Mouse (Mus musculus): Measurements from ENCODE around the gene Dennd1c.
"Not testable (repeated sequence)": the region's sequence is repeated elsewhere in the genome, so short reads cannot be mapped to it uniquely, and the experiment has no call there.

The Dennd1c gene

DNA sequence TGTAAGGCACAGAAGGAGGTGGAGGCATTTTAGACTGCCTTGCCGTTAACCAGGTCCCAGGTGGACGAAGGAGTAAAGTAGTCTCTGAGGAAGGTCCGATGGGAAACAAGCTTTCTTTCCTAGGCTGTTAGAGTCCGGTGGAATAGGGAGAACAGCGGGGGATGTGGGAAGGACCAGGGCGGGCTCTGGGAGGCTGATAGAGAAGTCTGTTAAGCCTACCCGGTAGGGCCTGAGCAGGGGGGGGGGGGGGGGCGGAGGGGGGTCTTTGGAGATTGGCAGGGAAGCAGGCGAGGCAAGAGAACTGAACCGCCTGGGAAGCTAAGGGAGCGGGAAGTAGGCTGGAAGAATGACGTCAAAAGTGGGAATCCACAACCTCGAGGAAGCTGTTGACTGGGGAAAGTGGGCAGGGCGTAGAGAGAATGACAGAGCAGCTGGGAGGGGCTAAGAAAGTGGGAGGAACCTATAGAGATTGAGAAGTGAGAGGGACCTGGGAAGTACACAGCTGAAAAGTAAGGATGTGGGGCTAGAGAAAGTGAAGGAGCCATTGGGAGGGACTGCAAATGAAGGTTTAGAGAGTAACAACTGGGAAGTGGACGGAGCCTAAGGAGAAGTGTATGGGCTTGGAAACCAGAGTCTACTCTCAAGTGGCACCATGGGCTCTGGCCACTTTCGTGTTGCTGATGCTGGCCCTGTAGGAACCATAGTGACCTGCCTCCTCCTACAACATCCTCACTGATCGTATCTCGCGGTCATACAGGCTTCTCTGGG lies 17.7 kb upstream of the Dennd1c start:
- peak in 1 of 2 experiments; percentile 41 for DNase-seq

- DNase-seq, result no peak
These were observed 15.9 kb upstream of the Dennd1c start for GRCm38 (mm10) chr17:57094222-57094621.

GRCm38 (mm10) chr17:57087049-57087832 lies 8.9 kb upstream of the Dennd1c start, which contains the start of gene Tubb4a:
Gene Tubb4a (minus strand): TSS chr17:57087782.
- DNase-seq, result no peak

DNA sequence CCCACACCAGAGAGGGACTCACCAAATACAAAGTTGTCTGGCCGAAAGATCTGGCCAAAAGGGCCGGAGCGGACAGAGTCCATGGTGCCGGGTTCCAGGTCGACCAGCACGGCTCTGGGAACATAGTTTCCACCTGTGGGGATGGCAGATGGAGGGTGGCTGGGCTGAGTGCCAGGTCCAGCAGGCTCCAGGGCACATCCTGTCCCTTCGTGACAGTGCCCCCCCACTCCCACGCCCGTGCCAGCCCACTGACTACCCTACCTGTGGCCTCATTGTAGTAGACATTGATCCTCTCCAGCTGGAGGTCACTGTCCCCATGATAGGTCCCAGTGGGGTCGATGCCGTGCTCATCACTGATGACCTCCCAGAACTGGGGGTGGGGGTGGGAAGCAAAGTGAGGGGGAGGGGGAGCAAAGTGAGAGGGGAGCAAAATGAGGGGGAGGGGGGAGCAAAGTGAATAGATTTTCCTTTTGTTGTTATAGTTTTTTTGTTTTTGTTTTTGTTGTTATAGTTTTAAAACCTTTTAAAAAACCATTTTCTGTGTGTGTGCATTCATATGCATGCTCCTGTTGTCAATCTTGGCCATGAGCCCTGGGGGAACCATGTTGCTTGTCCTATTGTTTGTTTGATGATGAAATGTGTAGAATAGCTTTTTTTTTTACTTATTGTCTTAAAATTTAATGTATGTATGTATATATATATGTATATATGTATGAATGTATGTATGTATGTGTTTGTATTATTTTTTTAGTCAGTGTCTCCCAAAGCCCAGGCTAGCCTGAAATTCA lies 7.8 kb upstream of the Dennd1c start:
- DNase-seq, result no peak

GRCm38 (mm10) chr17:57082481-57082880 lies 4.2 kb upstream of the Dennd1c start:
- DNase-seq, result no peak

DNA sequence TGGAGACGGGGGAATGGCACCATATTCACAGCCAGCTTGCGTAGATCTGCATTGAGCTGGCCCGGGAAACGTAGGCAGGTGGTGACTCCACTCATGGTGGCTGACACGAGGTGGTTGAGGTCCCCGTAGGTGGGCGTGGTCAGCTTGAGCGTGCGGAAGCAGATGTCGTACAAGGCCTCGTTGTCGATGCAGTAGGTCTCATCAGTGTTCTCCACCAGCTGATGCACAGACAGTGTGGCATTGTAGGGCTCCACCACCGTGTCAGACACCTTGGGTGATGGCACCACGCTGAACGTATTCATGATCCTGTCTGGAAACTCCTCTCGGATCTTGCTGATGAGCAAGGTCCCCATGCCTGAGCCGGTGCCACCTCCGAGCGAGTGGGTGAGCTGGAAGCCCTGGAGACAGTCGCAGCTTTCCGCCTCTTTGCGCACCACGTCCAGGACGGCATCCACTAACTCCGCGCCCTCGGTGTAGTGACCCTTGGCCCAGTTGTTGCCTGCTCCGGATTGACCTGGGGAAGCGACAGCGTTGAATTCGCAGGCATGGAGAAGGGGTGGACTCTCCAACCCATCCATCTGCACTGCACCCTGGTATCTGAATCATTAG lies 3.0 kb upstream of the Dennd1c start:
- DNase-seq, result no peak

- no peak for DNase-seq
These were observed 1.6 kb upstream of the Dennd1c start for GRCm38 (mm10) chr17:57079919-57080318.

DNA sequence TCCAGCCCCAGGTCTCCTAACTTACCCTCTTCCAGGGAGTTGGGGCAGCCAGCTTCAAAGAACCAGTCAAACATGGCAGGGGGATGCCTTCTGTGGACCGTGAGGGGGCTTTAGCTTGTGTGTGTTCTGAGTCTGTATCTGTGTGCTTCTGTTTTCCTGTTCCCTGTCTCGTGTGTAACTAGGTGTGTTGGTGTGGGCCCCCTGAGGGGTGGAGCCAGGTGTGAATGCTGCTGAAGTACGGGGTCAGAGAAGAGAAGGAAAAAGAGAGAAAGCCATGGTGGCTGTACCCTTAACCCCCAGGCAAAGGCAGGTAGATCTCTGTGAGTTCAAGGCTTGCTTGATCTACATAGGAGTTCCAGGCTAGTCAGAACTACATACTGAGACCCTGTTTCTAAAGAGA lies 1.4 kb downstream of the Dennd1c start:
- no peak for DNase-seq

GRCm38 (mm10) chr17:57070699-57071098 lies 7.6 kb downstream of the Dennd1c start:
- no peak for DNase-seq

- no peak for DNase-seq
These were observed 8.0 kb downstream of the Dennd1c start for GRCm38 (mm10) chr17:57070272-57070671.

DNA sequence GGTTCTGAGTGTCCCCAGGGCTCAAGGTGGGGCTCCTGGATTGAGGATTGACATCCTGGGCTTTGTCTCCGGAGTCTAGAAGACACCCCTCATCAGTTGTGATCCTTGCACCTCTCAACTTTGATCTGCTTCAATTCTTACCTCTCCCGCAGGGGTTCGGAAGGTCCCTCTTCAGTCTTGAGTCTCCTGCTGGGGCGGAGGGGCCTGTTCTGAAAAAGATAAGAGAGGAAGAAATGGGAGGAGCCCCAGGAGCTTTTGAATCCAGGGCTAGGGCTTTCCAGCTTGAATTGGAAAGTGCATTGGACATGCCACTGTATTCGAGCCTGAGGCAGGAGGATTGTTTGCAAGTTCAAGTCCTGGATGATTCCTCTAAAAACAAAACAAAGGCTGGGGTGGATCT lies 11.4 kb downstream of the Dennd1c start:
- DNase-seq, result no peak

DNA sequence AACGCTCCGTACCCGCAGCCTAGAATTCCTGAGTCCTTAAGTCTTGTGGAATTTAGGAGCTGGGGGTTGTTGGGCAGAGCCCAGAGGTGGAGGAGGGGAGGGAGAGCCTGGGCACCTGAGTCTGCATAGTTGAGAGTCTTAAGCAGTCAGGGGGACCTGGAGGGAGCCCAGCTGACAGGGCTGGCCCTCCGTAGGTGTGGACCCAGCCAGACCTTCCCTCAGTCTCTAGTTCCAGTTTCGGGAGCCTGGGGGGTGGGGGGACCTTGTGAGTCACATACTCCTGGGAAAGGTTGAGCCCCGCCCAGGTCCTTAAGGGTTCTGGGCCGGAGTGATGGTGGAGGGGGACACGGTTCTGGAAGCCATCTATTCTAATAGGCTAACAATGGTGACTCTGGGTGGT lies 15.3 kb downstream of the Dennd1c start:
- DNase-seq, result no peak

- no peak for DNase-seq
These were observed 15.8 kb downstream of the Dennd1c start for GRCm38 (mm10) chr17:57062548-57062947.

DNA sequence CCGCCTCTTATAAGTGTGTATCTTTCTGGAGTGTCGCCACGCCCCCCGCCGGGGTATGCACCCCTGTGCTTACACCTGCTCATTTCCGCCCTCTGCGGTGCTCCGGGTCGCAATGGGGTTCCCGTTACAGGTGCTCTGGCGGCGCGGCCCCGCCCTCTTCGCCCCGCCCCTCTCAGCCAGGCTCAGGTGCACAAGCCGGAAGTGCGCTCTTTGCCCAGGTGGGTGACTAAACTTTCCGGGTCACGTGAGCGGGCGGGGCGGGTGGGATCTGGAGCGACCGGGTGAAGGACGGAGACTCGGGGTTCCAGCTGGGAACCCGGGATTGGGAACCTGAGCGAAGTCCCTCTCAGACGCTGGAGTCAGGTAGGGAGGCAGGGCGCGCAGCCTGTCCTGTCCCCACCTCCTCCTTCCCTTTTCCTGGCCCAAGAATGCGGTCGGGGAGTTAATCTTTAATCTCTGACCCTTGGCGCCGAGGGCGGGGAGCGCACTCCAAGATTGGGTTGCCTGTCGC lies 16.2 kb downstream of the Dennd1c start:
- DNase-seq, result peak; percentile 54 to 56

- peak in 1 of 2 experiments; percentile 24 for DNase-seq
These were observed 17.2 kb downstream of the Dennd1c start for GRCm38 (mm10) chr17:57061069-57061468.

GRCm38 (mm10) chr17:57060231-57060801 lies 18.0 kb downstream of the Dennd1c start:
- peak; percentile 93 to 97 for DNase-seq

DNA sequence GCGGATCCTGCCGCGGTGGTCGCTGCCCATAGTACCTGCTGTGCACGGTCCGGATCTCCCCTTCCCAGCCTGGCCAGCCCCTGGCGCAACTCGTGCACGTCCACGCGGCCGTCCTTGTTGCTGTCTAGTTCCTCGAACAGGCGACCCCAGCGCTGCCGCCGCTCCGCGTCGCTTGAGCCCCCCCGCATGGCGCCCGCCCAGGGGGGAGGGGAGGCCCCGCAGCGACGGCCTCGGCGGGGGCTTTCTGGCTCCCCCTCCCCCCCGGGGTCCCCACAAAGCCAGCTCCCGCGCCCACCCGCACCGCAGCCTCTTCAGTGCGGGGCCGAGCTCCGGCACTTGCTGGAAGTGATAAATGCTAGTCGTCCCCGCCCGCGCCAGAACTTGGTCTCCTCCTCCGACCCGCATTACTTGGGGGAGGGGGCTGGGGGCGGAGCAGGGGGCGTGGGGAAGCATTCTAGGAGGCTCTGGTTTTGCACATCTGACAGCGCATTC lies 18.8 kb downstream of the Dennd1c start, which contains the start of gene Slc25a23:
Gene Slc25a23 (minus strand): TSS at position 378 of the 492 bp plus-strand sequence.
- peak; percentile 43 to 44 for DNase-seq

GRCm38 (mm10) chr17:57058891-57059485 lies 19.3 kb downstream of the Dennd1c start, which contains the start of gene Crb3:
Gene Crb3 (plus strand): TSS chr17:57059105.
- no peak for DNase-seq

- DNase-seq, result no peak
These were observed 22.1 kb downstream of the Dennd1c start for GRCm38 (mm10) chr17:57056246-57056645.

GRCm38 (mm10) chr17:57051679-57052078 lies 26.6 kb downstream of the Dennd1c start:
- DNase-seq, result not testable (repeated sequence)

DNA sequence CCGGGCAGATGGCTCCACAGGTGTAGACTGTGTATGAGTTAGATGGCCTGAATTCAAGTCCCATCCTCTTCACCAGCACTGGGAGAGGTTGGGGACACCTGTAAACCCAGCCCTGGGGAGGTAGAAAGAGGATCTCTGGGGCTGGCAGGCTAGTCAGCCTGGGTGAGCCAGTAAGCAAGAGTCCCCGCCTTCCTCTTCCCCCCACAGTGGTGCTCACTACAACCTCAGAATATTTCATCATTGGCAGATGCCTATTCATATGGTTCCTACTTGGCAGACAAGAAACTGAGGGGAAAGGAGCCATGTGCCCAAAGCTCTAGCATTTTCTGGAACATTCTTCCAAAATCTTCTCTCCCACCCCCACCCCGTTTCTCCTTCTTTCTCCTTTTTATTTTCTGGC lies 29.5 kb downstream of the Dennd1c start:
- no peak for DNase-seq

All from spleen, adult 18-20 months (tissue).